ENCODE assay signal across 14 mouse cellular contexts in genomic region chr4:135256536-135257450, GRCm38 (mm10). TPM values are rescaled to one million over a fixed set of nuclear protein-coding genes. Genes with fewer than 3 reads are reported as not detected.
DNase-seq lines count a peak whose midpoint lies in the region; ATAC-seq and TF ChIP-seq lines count a peak whose summit lies in the region.
"Had no signal": no experiment of that assay in that cellular context is flagged by ENCODE, and none has a peak within 500 bp of the region (broad histone marks: within the 10 kb centered on the region; RNA-seq: fewer than 3 reads in every experiment).

No protein-coding gene starts in this region.

- no peaks in the 10 kb centered on the region for H3K27me3 ChIP-seq in kidney, embryonic 15.5 days
- no peaks in the 10 kb centered on the region for H3K27me3 ChIP-seq in heart, embryonic 16.5 days (ENCODE audit: control insufficient read depth, insufficient read depth, low read length)
- no peaks in the 10 kb centered on the region for H3K27me3 ChIP-seq in forebrain, embryonic 10.5 days (ENCODE audit: poor library complexity, severe bottlenecking)
- H3K27me3 ChIP-seq: limb, embryonic 13.5 days; neural tube, embryonic 12.5 days had no signal

- H3K4me3 ChIP-seq in kidney, embryonic 15.5 days (replicated peaks): no peak overlapping the region
- no peak overlapping the region for H3K4me3 ChIP-seq in bone marrow, adult 2 months (replicated peaks; ENCODE audit: control insufficient read depth, low read depth, low read length)
- no peak overlapping the region for H3K4me3 ChIP-seq in heart, embryonic 16.5 days (ENCODE audit: low read length)
- no peak overlapping the region for H3K4me3 ChIP-seq in forebrain, embryonic 10.5 days
- H3K4me3 ChIP-seq: erythroblast, embryonic 14.5 days; layer of hippocampus, adult 2 months; limb, embryonic 13.5 days; midbrain, embryonic 10.5 days; neural tube, embryonic 12.5 days had no signal

- no peak for ATAC-seq in kidney, embryonic 15.5 days (replicated peaks; ENCODE audit: low FRiP score)
- ATAC-seq in heart, embryonic 16.5 days (replicated peaks; ENCODE audit: extremely low read depth, insufficient read depth, low FRiP score): no peak
- peak; percentile 69 for ATAC-seq in megakaryocyte progenitor cell, adult 5-6 weeks (replicated peaks; ENCODE audit: poor library complexity)
- ATAC-seq: activated CD4-positive, CD25-positive, alpha-beta regulatory T cell, adult 4 months had no signal

- no peak for TF ChIP-seq POLR2A in bone marrow, adult 2 months (IDR thresholded peaks at IDR 0.05; ENCODE audit: borderline replicate concordance, control insufficient read depth, low read depth, low read length)

- H3K36me3 ChIP-seq in kidney, embryonic 15.5 days: peaks cover 11% of the 10 kb centered on the region
- peaks cover 7% of the 10 kb centered on the region; the same call in 1 of the 2 replicates for H3K36me3 ChIP-seq in heart, embryonic 16.5 days (ENCODE audit: control insufficient read depth, insufficient read depth)
- H3K36me3 ChIP-seq in forebrain, embryonic 10.5 days (replicated peaks): peaks cover 47% of the 10 kb centered on the region

- H3K9me3 ChIP-seq in kidney, embryonic 15.5 days (replicated peaks): no peaks in the 10 kb centered on the region
- H3K9me3 ChIP-seq in heart, embryonic 16.5 days (replicated peaks; ENCODE audit: control insufficient read depth, low read length): no peaks in the 10 kb centered on the region
- no peaks in the 10 kb centered on the region for H3K9me3 ChIP-seq in forebrain, embryonic 10.5 days
- H3K9me3 ChIP-seq: limb, embryonic 13.5 days; midbrain, embryonic 10.5 days; neural tube, embryonic 12.5 days had no signal

- peaks cover 70% of the 10 kb centered on the region for H3K4me1 ChIP-seq in kidney, embryonic 15.5 days
- peaks cover 2% of the 10 kb centered on the region for H3K4me1 ChIP-seq in bone marrow, adult 2 months (ENCODE audit: control insufficient read depth, insufficient read depth, low read length)
- H3K4me1 ChIP-seq in heart, embryonic 16.5 days (ENCODE audit: control insufficient read depth, insufficient read depth, low read length): peaks cover 73% of the 10 kb centered on the region
- H3K4me1 ChIP-seq in forebrain, embryonic 10.5 days: peaks cover 69% of the 10 kb centered on the region

- 0 out of 2 replicates have a peak overlapping the region, but pooled peaks have one; percentile 27 for H3K27ac ChIP-seq in kidney, embryonic 15.5 days
- H3K27ac ChIP-seq in bone marrow, adult 2 months (ENCODE audit: control insufficient read depth, insufficient read depth, low read depth, low read length, poor library complexity): peak overlapping the region; percentile 21; the same call in 1 of the 2 replicates
- H3K27ac ChIP-seq in heart, embryonic 16.5 days (ENCODE audit: low read length): peak overlapping the region; percentile 80
- no peak overlapping the region for H3K27ac ChIP-seq in forebrain, embryonic 10.5 days
- H3K27ac ChIP-seq: layer of hippocampus, adult 2 months; neural tube, embryonic 12.5 days had no signal

- no peak for TF ChIP-seq CTCF in bone marrow, adult 2 months (IDR thresholded peaks at IDR 0.05; ENCODE audit: control insufficient read depth, insufficient read depth, low read length)

- H3K4me2 ChIP-seq in kidney, embryonic 15.5 days: no peak overlapping the region
- no peak overlapping the region for H3K4me2 ChIP-seq in heart, embryonic 16.5 days (ENCODE audit: low read depth, low read length)
- H3K4me2 ChIP-seq: limb, embryonic 13.5 days; neural tube, embryonic 12.5 days had no signal

- no peak for DNase-seq in kidney, postnatal 14 days
- no peak for DNase-seq in testis, postnatal 14 days (ENCODE audit: low spot score)
- no peak for DNase-seq in forebrain, embryonic 10.5 days (ENCODE audit: extremely low spot score, low spot score)
- DNase-seq: right cerebral cortex, adult 18-20 months had no signal

- WGBS in kidney, embryonic 15.5 days: 89% methylated on average over 11 of the region's 11 CpGs
- 57% methylated on average over 11 of the region's 11 CpGs for WGBS in bone marrow, adult 2 months
- 66% methylated on average over 11 of the region's 11 CpGs for WGBS in heart, embryonic 16.5 days
- 92% methylated on average over 11 of the region's 11 CpGs for WGBS in forebrain, embryonic 10.5 days

- no peak overlapping the region for H3K9ac ChIP-seq in kidney, embryonic 15.5 days
- H3K9ac ChIP-seq in heart, embryonic 16.5 days (ENCODE audit: low read length): peak overlapping the region; percentile 20; the same call in 1 of the 2 replicates
- H3K9ac ChIP-seq: limb, embryonic 13.5 days; neural tube, embryonic 12.5 days had no signal

RNA-seq across cellular contexts. Expression of gene Clic4, which starts 15.8 kb away (rescaled TPM):
- polyA plus RNA-seq in kidney, embryonic 15.5 days (2015; fragmentation: Nextera tagmentation; extraction: Ambion mirVana): 200 TPM in 2 replicates
- 34.8 and 42.2 TPM in 2 replicates for polyA plus RNA-seq in bone marrow, adult 2 months (2011; ENCODE audit: insufficient read depth, insufficient read length, low replicate concordance, missing spikeins)
- 289 and 296 TPM in 2 replicates for polyA plus RNA-seq in heart, embryonic 16.5 days (2015; fragmentation: Nextera tagmentation; extraction: Ambion mirVana)
- 28.2 and 34.1 TPM in 2 replicates for total RNA-seq in megakaryocyte progenitor cell, adult 5-6 weeks (2015)
- 29.9 and 35.1 TPM in 2 replicates for total RNA-seq in megakaryocyte progenitor cell, adult 5-6 weeks (2017)
- polyA plus RNA-seq in forebrain, embryonic 10.5 days (2016; fragmentation: Nextera tagmentation; extraction: Ambion mirVana): 210 and 227 TPM in 2 replicates
